Mouse (Mus musculus) liver, adult 2 months (tissue): ENCODE measurements at regions not wholly inside any gene's neighbourhood (a gene's known extent, or its start where the extent isn't known, plus 50 kb on each side); places are given as distances from the start of the nearest gene placed in this dataset.

ENCODE experiments used
- CTCF ChIP-seq: fragments of 200-500 bp; IDR thresholded peaks from 2 replicates; pipeline ENCODE4 v1.5.1; 2011; ENCODE audit warnings: low read depth, low read length, control low read depth
- POLR2A ChIP-seq: fragments of 200-500 bp; IDR thresholded peaks from 2 replicates; pipeline ENCODE4 v1.6.1; 2011; ENCODE audit warnings: low read length, control low read depth; ENCODE audit not compliant: insufficient read depth; ENCODE audit errors: extremely low read depth

DNA sequence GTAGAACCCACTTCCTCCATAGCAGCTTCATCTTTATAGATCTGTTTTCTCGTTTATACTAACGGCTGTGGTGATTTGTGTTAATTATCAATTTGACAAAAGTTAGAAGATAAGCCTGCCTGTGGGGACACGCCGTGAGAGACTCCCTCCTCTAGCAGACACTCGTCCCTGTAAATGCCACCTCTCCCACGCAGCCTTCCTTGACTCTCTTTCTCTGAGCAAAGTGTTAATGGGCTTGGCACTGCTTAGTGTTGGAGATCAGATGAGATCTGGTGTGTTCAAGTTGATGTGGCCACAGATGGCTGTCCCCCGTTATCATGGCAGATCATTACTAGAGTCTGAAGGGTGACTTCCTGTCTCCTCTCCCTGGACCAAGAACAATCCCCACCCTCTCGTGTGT lies 113.1 kb downstream of the Plxna1 start:
- TF ChIP-seq CTCF (no peak), POLR2A (no peak)
